Mouse (Mus musculus) E14TG2a.4 (cell line): ENCODE results near the gene Ttc39d.
"Not testable (repeated sequence)": the region's sequence is repeated elsewhere in the genome, so short reads cannot be mapped to it uniquely, and the experiment has no call there.

Source experiments
- CTCF ChIP-seq: conservative IDR thresholded peaks from 2 replicates; pipeline ENCODE4 v1.5.1; 2014; ENCODE audit warnings: low read length
- POU5F1 ChIP-seq: IDR thresholded peaks from 2 replicates; pipeline ENCODE4 v1.6.1; 2014; ENCODE audit warnings: low read length, borderline replicate concordance

- not testable (repeated sequence) for TF ChIP-seq CTCF, POU5F1
These were observed 17.9 kb downstream of the Ttc39d start for GRCm38 (mm10) chr17:80225142-80225541.
